Mouse (Mus musculus) heart, embryonic 16.5 days (tissue): ENCODE measurements at regions not wholly inside any gene's neighbourhood (a gene's known extent, or its start where the extent isn't known, plus 50 kb on each side); places are given as distances from the start of the nearest gene placed in this dataset.

ENCODE experiments used
- ATAC-seq: fragments of 200-750 bp; cut with Nextera tagmentation; replicated peaks from 2 replicates; pipeline ENCODE4 v1.8.0; 2017; ENCODE audit warnings: moderate number of reproducible peaks; ENCODE audit not compliant: insufficient read depth, low FRiP score; ENCODE audit errors: extremely low read depth
- H3K27ac ChIP-seq: fragments of 300-500 bp; sonication (generic); 2 replicates; pipeline ENCODE4 v1.5.1; 2014; ENCODE audit warnings: mild to moderate bottlenecking, low read length, control low read depth, moderate library complexity
- H3K27me3 ChIP-seq: fragments of 300-500 bp; sonication (generic); 2 replicates; pipeline ENCODE4 v1.6.1; 2014; ENCODE audit warnings: low read length, mixed read lengths; ENCODE audit not compliant: control insufficient read depth, insufficient read depth
- H3K36me3 ChIP-seq: fragments of 300-500 bp; sonication (generic); 2 replicates; pipeline ENCODE4 v1.6.1; 2014; ENCODE audit not compliant: control insufficient read depth, insufficient read depth
- H3K4me1 ChIP-seq: fragments of 300-500 bp; sonication (generic); 2 replicates; pipeline ENCODE4 v1.6.1; 2014; ENCODE audit warnings: low read length, mixed read lengths; ENCODE audit not compliant: control insufficient read depth, insufficient read depth
- H3K4me2 ChIP-seq: fragments of 300-500 bp; sonication (generic); 2 replicates; pipeline ENCODE4 v1.6.1; 2014; ENCODE audit warnings: low read depth, mild to moderate bottlenecking, control low read depth, low read length
- H3K4me3 ChIP-seq: fragments of 300-500 bp; sonication (generic); 2 replicates; pipeline ENCODE4 v1.5.1; 2014; ENCODE audit warnings: mild to moderate bottlenecking, control low read depth, low read length
- H3K9ac ChIP-seq: fragments of 300-500 bp; sonication (generic); 2 replicates; pipeline ENCODE4 v1.6.1; 2014; ENCODE audit warnings: low read length, control low read depth
- H3K9me3 ChIP-seq: fragments of 300-500 bp; sonication (generic); replicated peaks from 2 replicates; pipeline ENCODE4 v1.6.1; 2016; ENCODE audit warnings: low read length; ENCODE audit not compliant: control insufficient read depth
- whole genome bisulfite sequencing: fragments of 180-500 bp; shearing (Covaris S2); extraction: QIAGEN DNeasy Blood & Tissue Kit; methylation state at CpG from one replicate; pipeline ENCODE4 v1.1.7; 2014; 5-methylcytosine and 5-hydroxymethylcytosine counted together

GRCm38 (mm10) chr14:98891252-98891947 lies 102.7 kb downstream of the Rpl36a-ps1 start:
- Histone ChIP-seq H3K36me3 (no peaks in the 10 kb centered on the region), H3K4me3 (no peak overlapping the region), H3K27ac (no peak overlapping the region), H3K4me1 (no peaks in the 10 kb centered on the region), H3K4me2 (no peak overlapping the region), H3K27me3 (no peaks in the 10 kb centered on the region), H3K9ac (no peak overlapping the region), H3K9me3 (no peaks in the 10 kb centered on the region)
- ATAC-seq = no peak
- 71% methylated on average over 5 of the region's 5 CpGs for WGBS

- H3K4me1 ChIP-seq = no peaks in the 10 kb centered on the region
- H3K27ac ChIP-seq = no peak overlapping the region
- H3K9me3 ChIP-seq = no peaks in the 10 kb centered on the region
- ATAC-seq = no peak
- no peaks in the 10 kb centered on the region for H3K36me3 ChIP-seq
- no peak overlapping the region for H3K9ac ChIP-seq
- H3K4me3 ChIP-seq = no peak overlapping the region
- WGBS = 77% methylated on average over 2 of the region's 2 CpGs
- no peaks in the 10 kb centered on the region for H3K27me3 ChIP-seq
- no peak overlapping the region for H3K4me2 ChIP-seq
These were observed 106.5 kb downstream of the Rpl36a-ps1 start for GRCm38 (mm10) chr14:98887588-98887987.

GRCm38 (mm10) chr14:98886982-98887381 lies 107.1 kb downstream of the Rpl36a-ps1 start:
- no peaks in the 10 kb centered on the region for H3K36me3 ChIP-seq
- 13% methylated on average over 1 of the region's 1 CpGs for WGBS
- H3K4me2 ChIP-seq = no peak overlapping the region
- no peak overlapping the region for H3K4me3 ChIP-seq
- no peaks in the 10 kb centered on the region for H3K4me1 ChIP-seq
- ATAC-seq = no peak
- H3K9ac ChIP-seq = no peak overlapping the region
- no peaks in the 10 kb centered on the region for H3K9me3 ChIP-seq
- H3K27ac ChIP-seq = no peak overlapping the region
- H3K27me3 ChIP-seq = no peaks in the 10 kb centered on the region

GRCm38 (mm10) chr14:98882586-98882985 lies 111.5 kb downstream of the Rpl36a-ps1 start:
- no peak for ATAC-seq
- 81% methylated on average over 10 of the region's 10 CpGs for WGBS
- Histone ChIP-seq H3K4me3 (no peak overlapping the region), H3K27me3 (no peaks in the 10 kb centered on the region), H3K27ac (no peak overlapping the region), H3K9me3 (0 out of 2 replicates have a peak, but pooled peaks cover 2% of the 10 kb centered on the region), H3K4me1 (no peaks in the 10 kb centered on the region), H3K9ac (no peak overlapping the region), H3K4me2 (no peak overlapping the region), H3K36me3 (no peaks in the 10 kb centered on the region)

- ATAC-seq = no peak
- H3K36me3 ChIP-seq = no peaks in the 10 kb centered on the region
- 60% methylated on average over 3 of the region's 3 CpGs for WGBS
These were observed 116.2 kb downstream of the Rpl36a-ps1 start for GRCm38 (mm10) chr14:98877956-98878355.

GRCm38 (mm10) chr14:98873446-98873845 lies 120.7 kb downstream of the Rpl36a-ps1 start:
- Histone ChIP-seq H3K4me1 (no peaks in the 10 kb centered on the region), H3K36me3 (no peaks in the 10 kb centered on the region), H3K9me3 (no peaks in the 10 kb centered on the region), H3K4me3 (no peak overlapping the region), H3K9ac (no peak overlapping the region), H3K27me3 (no peaks in the 10 kb centered on the region), H3K27ac (no peak overlapping the region), H3K4me2 (no peak overlapping the region)
- 58% methylated on average over 9 of the region's 9 CpGs for WGBS
- ATAC-seq = no peak

More at GRCm38 (mm10) chr14:98877956-98878355, 116.2 kb downstream of the Rpl36a-ps1 start:
- H3K27me3 ChIP-seq = no peaks in the 10 kb centered on the region
- H3K9me3 ChIP-seq = 0 out of 2 replicates have a peak, but pooled peaks cover 2% of the 10 kb centered on the region
- no peaks in the 10 kb centered on the region for H3K4me1 ChIP-seq
- H3K4me2 ChIP-seq = no peak overlapping the region
- no peak overlapping the region for H3K4me3 ChIP-seq
- H3K9ac ChIP-seq = no peak overlapping the region
- no peak overlapping the region for H3K27ac ChIP-seq

- no peak overlapping the region for H3K4me3 ChIP-seq
- H3K27me3 ChIP-seq = no peaks in the 10 kb centered on the region
- no peak for ATAC-seq
- H3K4me1 ChIP-seq = no peaks in the 10 kb centered on the region
- H3K9ac ChIP-seq = no peak overlapping the region
- H3K9me3 ChIP-seq = no peaks in the 10 kb centered on the region
- WGBS = 62% methylated on average over 6 of the region's 6 CpGs
- no peaks in the 10 kb centered on the region for H3K36me3 ChIP-seq
- no peak overlapping the region for H3K27ac ChIP-seq
- no peak overlapping the region for H3K4me2 ChIP-seq
These were observed 124.2 kb downstream of the Rpl36a-ps1 start for GRCm38 (mm10) chr14:98869888-98870287.

GRCm38 (mm10) chr14:98866880-98867279 lies 127.2 kb downstream of the Rpl36a-ps1 start:
- Histone ChIP-seq H3K4me2 (no peak overlapping the region), H3K4me3 (no peak overlapping the region), H3K9ac (no peak overlapping the region), H3K27me3 (no peaks in the 10 kb centered on the region), H3K9me3 (no peaks in the 10 kb centered on the region), H3K4me1 (no peaks in the 10 kb centered on the region), H3K36me3 (no peaks in the 10 kb centered on the region), H3K27ac (no peak overlapping the region)
- no peak for ATAC-seq

GRCm38 (mm10) chr14:98864001-98864400 lies 130.1 kb downstream of the Rpl36a-ps1 start:
- Histone ChIP-seq H3K27ac (no peak overlapping the region), H3K4me3 (no peak overlapping the region), H3K4me2 (no peak overlapping the region), H3K36me3 (no peaks in the 10 kb centered on the region), H3K9ac (no peak overlapping the region), H3K9me3 (no peaks in the 10 kb centered on the region), H3K4me1 (no peaks in the 10 kb centered on the region), H3K27me3 (no peaks in the 10 kb centered on the region)
- no peak for ATAC-seq
- 72% methylated on average over 6 of the region's 6 CpGs for WGBS
